Mouse (Mus musculus) midbrain, embryonic 15.5 days (tissue): ENCODE results near the gene Rbm15b. TPM values are rescaled to one million over a fixed set of nuclear protein-coding genes. Genes with fewer than 3 reads are reported as not detected.

Experiments used
- ATAC-seq: fragments of 200-750 bp; cut with Nextera tagmentation; replicated peaks from 2 replicates; pipeline ENCODE4 v1.8.0; 2017; ENCODE audit warnings: moderate TSS enrichment
- H3K27ac ChIP-seq: fragments of 300-500 bp; sonication (generic); 2 replicates; pipeline ENCODE4 v1.5.1; 2015; ENCODE audit warnings: mild to moderate bottlenecking, inconsistent platforms
- H3K27me3 ChIP-seq: fragments of 300-500 bp; sonication (generic); replicated peaks from 2 replicates; pipeline ENCODE4 v1.6.1; 2015; ENCODE audit warnings: inconsistent platforms
- H3K36me3 ChIP-seq: fragments of 300-500 bp; sonication (generic); replicated peaks from 2 replicates; pipeline ENCODE4 v1.6.1; 2015; ENCODE audit warnings: inconsistent platforms
- H3K4me1 ChIP-seq: fragments of 300-500 bp; sonication (generic); 2 replicates; pipeline ENCODE4 v1.6.1; 2015; ENCODE audit warnings: inconsistent platforms
- H3K4me2 ChIP-seq: fragments of 300-500 bp; sonication (generic); 2 replicates; pipeline ENCODE4 v1.6.1; 2015; ENCODE audit warnings: inconsistent platforms, mild to moderate bottlenecking, moderate library complexity
- H3K4me3 ChIP-seq: fragments of 300-500 bp; sonication (generic); 2 replicates; pipeline ENCODE4 v1.5.1; 2015; ENCODE audit warnings: mild to moderate bottlenecking, inconsistent platforms
- H3K9ac ChIP-seq: fragments of 300-500 bp; sonication (generic); 2 replicates; pipeline ENCODE4 v1.6.1; 2015; ENCODE audit warnings: mild to moderate bottlenecking, inconsistent platforms
- H3K9me3 ChIP-seq: fragments of 300-500 bp; sonication (generic); 2 replicates; pipeline ENCODE4 v1.6.1; 2016; ENCODE audit warnings: inconsistent platforms
- WGBS: fragments of 180-500 bp; shearing (Covaris S2); methylation state at CpG from one replicate; pipeline ENCODE4 v1.1.7; 2015; ENCODE audit warnings: mixed read lengths; 5-methylcytosine and 5-hydroxymethylcytosine counted together
- polyA plus RNA-seq: library from polyadenylated mRNA; unstranded; fragments of >200 nt; fragmentation: Nextera tagmentation; extraction: Ambion mirVana; gene quantifications from 2 replicates; pipeline ENCODE4 v1.2.1, GENCODE M21; 2015

Rbm15b gene
- polyA plus RNA-seq, 1 experiment from 2014 or later, result 17.1 TPM

DNA sequence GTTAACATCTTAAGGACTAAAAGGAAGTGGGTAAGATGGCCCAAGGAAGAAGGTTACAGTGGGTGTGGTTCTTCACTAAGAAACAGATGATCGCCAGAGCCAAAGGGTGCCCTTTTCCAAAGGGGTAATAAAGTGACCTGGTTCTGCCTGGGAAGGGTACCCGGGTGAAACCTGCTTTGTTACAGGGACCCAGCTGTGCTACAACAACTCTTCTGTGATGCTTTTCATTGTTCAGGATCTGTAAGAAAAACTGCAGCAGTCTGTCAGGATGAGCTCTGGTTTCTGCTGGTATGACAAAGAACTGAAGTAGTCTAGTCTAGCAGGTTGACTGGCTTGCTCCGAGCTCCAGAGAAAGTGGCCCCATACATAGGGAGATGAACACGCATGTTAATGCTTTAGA lies 5.1 kb downstream of the Rbm15b start:
- Histone ChIP-seq H3K9me3 (no peaks in the 10 kb centered on the region), H3K27ac (no peak overlapping the region), H3K27me3 (no peaks in the 10 kb centered on the region), H3K4me2 (no peak overlapping the region), H3K4me3 (no peak overlapping the region), H3K4me1 (peaks cover 51% of the 10 kb centered on the region), H3K9ac (no peak overlapping the region), H3K36me3 (peaks cover 33% of the 10 kb centered on the region)
- WGBS, result 65% methylated on average over 4 of the region's 4 CpGs
- no peak for ATAC-seq

DNA sequence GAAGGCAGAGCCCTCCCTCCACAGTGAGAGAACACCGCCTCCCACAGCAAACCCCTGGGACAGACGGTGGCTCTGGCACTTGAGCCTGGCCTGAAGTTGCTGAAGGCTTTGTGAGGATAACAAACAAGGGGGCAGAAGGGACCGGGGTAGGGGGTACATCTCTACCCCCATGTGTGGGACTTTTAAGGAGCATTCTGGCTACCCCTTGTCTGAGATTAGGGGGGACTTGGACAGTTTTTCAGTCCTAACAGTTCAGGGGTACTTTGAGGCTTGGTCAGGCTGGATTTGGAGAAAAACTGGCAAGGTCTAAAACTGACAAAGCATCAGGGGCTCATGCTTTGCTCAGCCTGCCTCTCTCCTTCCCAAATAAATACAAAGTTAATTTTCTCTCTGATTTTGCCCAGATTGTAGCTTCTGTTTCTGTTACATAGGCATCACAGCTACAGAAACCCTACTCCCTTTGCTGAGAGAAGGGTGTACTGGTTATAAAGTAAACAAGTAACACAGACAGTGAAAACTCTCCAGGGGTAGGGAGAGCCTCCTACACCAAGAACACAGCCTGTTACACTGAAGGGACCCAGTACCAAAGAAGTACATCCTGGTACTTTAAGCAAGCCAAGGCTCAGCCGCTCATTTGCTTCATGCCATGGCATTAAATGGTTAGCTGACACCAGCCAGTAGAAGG lies 6.0 kb downstream of the Rbm15b start:
- 54% methylated on average over 4 of the region's 4 CpGs for WGBS
- no peak overlapping the region for H3K27ac ChIP-seq
- ATAC-seq, result no peak
- no peaks in the 10 kb centered on the region for H3K9me3 ChIP-seq
- H3K4me3 ChIP-seq, result no peak overlapping the region
- H3K9ac ChIP-seq, result no peak overlapping the region
- H3K27me3 ChIP-seq, result no peaks in the 10 kb centered on the region
- peaks cover 40% of the 10 kb centered on the region for H3K36me3 ChIP-seq
- peaks cover 51% of the 10 kb centered on the region for H3K4me1 ChIP-seq
- no peak overlapping the region for H3K4me2 ChIP-seq

DNA sequence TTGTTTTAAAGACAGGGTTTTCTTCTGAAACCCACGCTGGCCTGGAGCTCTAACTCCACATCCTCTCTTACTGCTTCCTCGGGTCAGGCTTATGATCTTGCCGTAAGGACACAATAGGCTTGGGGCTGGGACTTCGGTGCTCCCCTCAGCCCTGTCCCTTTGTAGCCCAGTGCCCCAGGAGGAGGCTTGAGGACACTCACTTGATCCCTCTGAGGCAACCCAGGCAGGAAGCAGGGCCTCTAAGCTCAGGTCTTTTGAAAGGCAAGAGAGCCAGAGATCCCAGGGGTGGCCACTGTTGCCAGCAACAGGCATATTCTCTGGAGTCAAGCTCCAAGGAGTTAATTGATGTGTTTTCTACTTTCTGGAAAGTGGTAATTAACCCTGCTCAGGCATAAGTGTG lies 7.8 kb downstream of the Rbm15b start:
- H3K4me1 ChIP-seq, result peaks cover 36% of the 10 kb centered on the region

DNA sequence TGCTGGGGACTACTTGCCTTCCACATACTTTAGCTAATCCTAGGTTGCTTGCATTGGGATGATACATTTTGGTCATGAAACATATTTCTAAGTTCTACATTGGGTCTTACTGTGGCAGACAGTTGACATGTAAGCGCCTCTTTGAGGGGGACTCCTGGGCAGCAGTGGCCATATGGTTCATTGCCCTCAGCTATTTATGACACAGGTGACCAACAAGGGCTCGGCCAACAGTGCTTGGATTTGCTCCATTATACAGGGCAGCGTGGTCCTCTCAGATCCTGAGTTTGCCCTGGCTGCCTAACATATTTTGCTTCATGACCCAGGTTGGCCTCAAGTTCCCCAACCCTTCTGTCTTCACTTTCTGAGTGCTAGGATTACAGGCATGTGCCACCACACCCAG lies 10.6 kb downstream of the Rbm15b start:
- Histone ChIP-seq H3K27me3 (no peaks in the 10 kb centered on the region), H3K4me2 (no peak overlapping the region), H3K27ac (no peak overlapping the region), H3K4me1 (peaks cover 8% of the 10 kb centered on the region; the same call in 1 of the 2 replicates), H3K9me3 (no peaks in the 10 kb centered on the region), H3K9ac (no peak overlapping the region), H3K4me3 (no peak overlapping the region), H3K36me3 (peaks cover 55% of the 10 kb centered on the region)
- 89% methylated on average over 3 of the region's 3 CpGs for WGBS
- no peak for ATAC-seq

More for the DNA sequence above, 7.8 kb downstream of the Rbm15b start:
- WGBS, result 46% methylated on average over 4 of the region's 4 CpGs
- H3K4me3 ChIP-seq, result no peak overlapping the region
- ATAC-seq, result no peak
- no peaks in the 10 kb centered on the region for H3K9me3 ChIP-seq
- no peak overlapping the region for H3K9ac ChIP-seq
- no peak overlapping the region for H3K27ac ChIP-seq
- no peaks in the 10 kb centered on the region for H3K27me3 ChIP-seq
- H3K4me2 ChIP-seq, result no peak overlapping the region
- H3K36me3 ChIP-seq, result peaks cover 55% of the 10 kb centered on the region

DNA sequence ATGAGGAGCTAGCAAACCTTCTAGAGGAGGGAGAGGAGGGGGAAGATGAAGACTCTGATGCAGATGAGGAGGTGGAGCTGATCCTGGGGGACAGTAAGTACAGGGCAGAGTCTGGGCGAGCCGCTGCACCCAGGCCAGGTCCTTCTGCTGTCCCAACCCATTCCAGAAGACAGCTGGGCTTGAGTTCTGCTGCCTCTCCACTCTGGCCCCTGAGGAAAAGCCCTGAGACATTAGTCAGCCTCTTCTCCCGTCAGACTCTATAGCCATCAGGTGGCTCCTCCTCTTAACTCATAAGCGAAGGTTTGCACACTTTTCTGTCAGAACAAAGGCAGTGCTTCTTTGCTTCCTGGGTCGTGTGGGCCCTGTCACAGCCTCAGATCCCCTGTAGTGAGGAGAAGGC lies 13.0 kb downstream of the Rbm15b start:
- H3K9me3 ChIP-seq, result no peaks in the 10 kb centered on the region
- no peak overlapping the region for H3K4me2 ChIP-seq
- peaks cover 47% of the 10 kb centered on the region for H3K36me3 ChIP-seq
- H3K4me3 ChIP-seq, result no peak overlapping the region
- no peaks in the 10 kb centered on the region for H3K27me3 ChIP-seq
- no peak overlapping the region for H3K9ac ChIP-seq
- WGBS, result 88% methylated on average over 5 of the region's 5 CpGs
- ATAC-seq, result no peak
- H3K4me1 ChIP-seq, result no peaks in the 10 kb centered on the region
- H3K27ac ChIP-seq, result no peak overlapping the region

DNA sequence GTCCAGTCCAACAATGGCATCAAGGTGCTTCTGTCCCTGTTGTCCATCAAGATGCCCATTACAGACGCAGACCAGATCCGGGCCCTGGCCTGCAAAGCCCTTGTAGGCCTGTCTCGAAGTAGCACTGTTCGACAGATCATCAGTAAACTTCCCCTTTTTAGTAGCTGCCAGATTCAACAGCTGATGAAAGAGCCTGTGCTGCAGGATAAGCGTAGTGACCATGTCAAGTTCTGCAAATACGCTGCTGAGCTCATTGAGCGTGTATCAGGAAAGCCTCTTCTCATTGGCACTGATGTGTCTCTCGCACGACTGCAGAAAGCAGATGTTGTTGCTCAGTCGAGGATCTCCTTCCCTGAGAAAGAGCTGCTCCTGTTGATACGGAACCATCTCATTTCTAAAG lies 29.2 kb downstream of the Rbm15b start:
- H3K9ac ChIP-seq, result no peak overlapping the region
- no peak overlapping the region for H3K4me3 ChIP-seq
- no peaks in the 10 kb centered on the region for H3K27me3 ChIP-seq
- no peaks in the 10 kb centered on the region for H3K4me1 ChIP-seq
- no peak overlapping the region for H3K4me2 ChIP-seq
- no peak overlapping the region for H3K27ac ChIP-seq
- no peaks in the 10 kb centered on the region for H3K9me3 ChIP-seq
- WGBS, result 93% methylated on average over 11 of the region's 11 CpGs
- no peak for ATAC-seq
- H3K36me3 ChIP-seq, result peaks cover 44% of the 10 kb centered on the region

DNA sequence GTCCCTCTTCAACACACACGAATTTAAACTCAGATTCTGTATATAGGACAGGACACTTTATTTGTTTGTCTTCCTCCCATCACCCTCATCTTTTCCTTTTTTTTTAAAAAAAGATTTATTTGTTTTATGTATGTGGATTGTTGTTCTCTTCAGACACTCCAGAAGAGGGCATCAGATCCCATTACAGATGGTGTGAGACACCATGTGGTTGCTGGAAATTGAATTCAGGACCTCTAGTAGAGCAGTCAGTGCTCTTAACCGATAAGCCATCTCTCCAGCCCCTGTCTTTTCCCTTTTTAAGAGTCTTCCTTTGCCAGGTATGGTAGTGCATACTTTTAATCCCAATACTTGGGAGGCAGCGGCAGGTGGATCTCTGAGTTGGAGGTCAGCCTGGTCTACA lies 30.6 kb downstream of the Rbm15b start:
- no peak overlapping the region for H3K9ac ChIP-seq
- H3K36me3 ChIP-seq, result peaks cover 38% of the 10 kb centered on the region

DNA sequence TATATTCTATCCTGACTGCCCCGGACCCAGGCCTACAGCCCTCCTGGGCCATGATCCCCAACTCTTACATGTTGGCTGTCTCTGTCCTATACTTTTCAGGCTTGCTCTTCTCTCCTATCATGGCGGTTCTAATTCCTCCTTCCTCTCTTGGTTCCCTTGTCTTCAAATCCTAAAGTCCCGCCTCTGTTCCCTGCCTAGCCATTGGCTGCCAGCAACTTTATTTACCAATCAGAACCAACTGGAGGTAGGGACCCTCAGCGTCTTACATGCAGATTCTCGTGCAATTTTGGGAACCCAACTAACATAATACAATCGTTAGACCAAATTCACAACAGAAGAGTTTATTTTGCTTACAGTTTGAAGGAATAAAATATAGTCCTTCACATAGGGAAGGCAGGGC lies 44.4 kb downstream of the Rbm15b start:
- 97% methylated on average over 6 of the region's 6 CpGs for WGBS

More for the DNA sequence above, 30.6 kb downstream of the Rbm15b start:
- WGBS, result 91% methylated on average over 3 of the region's 3 CpGs
- H3K9me3 ChIP-seq, result no peaks in the 10 kb centered on the region
- H3K27ac ChIP-seq, result no peak overlapping the region
- no peak overlapping the region for H3K4me3 ChIP-seq
- no peaks in the 10 kb centered on the region for H3K4me1 ChIP-seq
- no peaks in the 10 kb centered on the region for H3K27me3 ChIP-seq
- H3K4me2 ChIP-seq, result no peak overlapping the region
- ATAC-seq, result no peak

DNA sequence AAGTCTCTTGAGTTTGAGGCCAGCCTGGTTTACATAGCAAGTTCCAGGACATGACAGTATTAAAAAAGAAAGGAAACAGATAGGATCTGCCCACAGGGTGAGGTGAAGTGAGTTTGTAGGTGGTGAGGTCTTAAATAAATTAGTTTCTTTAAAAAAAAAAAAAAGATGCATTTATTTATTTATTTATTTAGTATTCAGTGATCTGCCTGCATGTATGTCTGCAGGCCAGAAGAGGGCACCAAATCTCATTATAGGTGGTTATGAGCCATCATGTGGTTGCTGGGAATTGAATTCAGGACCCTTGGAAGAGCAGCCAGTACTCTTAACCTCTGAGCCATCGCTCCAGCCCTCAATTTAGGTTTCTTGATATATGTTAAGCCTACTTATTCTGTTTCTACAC lies 46.7 kb downstream of the Rbm15b start:
- Histone ChIP-seq H3K4me1 (no peaks in the 10 kb centered on the region), H3K27me3 (no peaks in the 10 kb centered on the region), H3K4me2 (no peak overlapping the region), H3K4me3 (no peak overlapping the region), H3K9ac (no peak overlapping the region), H3K9me3 (no peaks in the 10 kb centered on the region), H3K27ac (no peak overlapping the region), H3K36me3 (peaks cover 51% of the 10 kb centered on the region)
- ATAC-seq, result no peak
- 98% methylated on average over 1 of the region's 1 CpGs for WGBS

More for the DNA sequence above, 44.4 kb downstream of the Rbm15b start:
- no peak overlapping the region for H3K4me2 ChIP-seq
- no peak overlapping the region for H3K27ac ChIP-seq
- no peaks in the 10 kb centered on the region for H3K4me1 ChIP-seq
- no peaks in the 10 kb centered on the region for H3K9me3 ChIP-seq
- H3K36me3 ChIP-seq, result peaks cover 49% of the 10 kb centered on the region
- ATAC-seq, result no peak
- H3K4me3 ChIP-seq, result no peak overlapping the region
- H3K9ac ChIP-seq, result no peak overlapping the region
- H3K27me3 ChIP-seq, result no peaks in the 10 kb centered on the region

Other genes with a start within 250 kb of the Rbm15b start
- 17.8 and 19.3 TPM in 2 replicates for gene Grm2, start 231.3 kb downstream of the Rbm15b start, polyA plus RNA-seq
- 63.2 and 67.7 TPM in 2 replicates for gene Tex264, start 201.5 kb downstream of the Rbm15b start, polyA plus RNA-seq
- gene Rad54l2, start 98.2 kb downstream of the Rbm15b start, polyA plus RNA-seq, result 8.1 and 9.0 TPM in 2 replicates
- 20.2 and 20.9 TPM in 2 replicates for gene Dcaf1, start 65.6 kb downstream of the Rbm15b start, polyA plus RNA-seq
- 168 TPM in 2 replicates for gene Manf, start 4.6 kb upstream of the Rbm15b start, polyA plus RNA-seq